Mouse (Mus musculus) forebrain, embryonic 15.5 days (tissue): ENCODE results near the gene Osr1. TPM values are rescaled to one million over a fixed set of nuclear protein-coding genes. Genes with fewer than 3 reads are reported as not detected.

Source experiments
- ATAC-seq: fragments of 200-750 bp; cut with Nextera tagmentation; replicated peaks from 2 replicates; pipeline ENCODE4 v1.8.0; 2017; ENCODE audit warnings: mild to moderate bottlenecking, moderate TSS enrichment, moderate library complexity
- H3K27ac ChIP-seq: fragments of 300-500 bp; sonication (generic); replicated peaks from 2 replicates; pipeline ENCODE4 v1.5.1; 2015; ENCODE audit warnings: mild to moderate bottlenecking, inconsistent platforms
- H3K27me3 ChIP-seq: fragments of 300-500 bp; sonication (generic); 2 replicates; pipeline ENCODE4 v1.6.1; 2015; ENCODE audit warnings: inconsistent platforms
- H3K36me3 ChIP-seq: fragments of 300-500 bp; sonication (generic); 2 replicates; pipeline ENCODE4 v1.6.1; 2015; ENCODE audit warnings: mild to moderate bottlenecking, inconsistent platforms
- H3K4me1 ChIP-seq: fragments of 300-500 bp; sonication (generic); 2 replicates; pipeline ENCODE4 v1.6.1; 2015; ENCODE audit warnings: inconsistent platforms
- H3K4me2 ChIP-seq: fragments of 300-500 bp; sonication (generic); replicated peaks from 2 replicates; pipeline ENCODE4 v1.6.1; 2015; ENCODE audit warnings: mild to moderate bottlenecking, inconsistent platforms
- H3K4me3 ChIP-seq: fragments of 300-500 bp; sonication (generic); 2 replicates; pipeline ENCODE4 v1.5.1; 2015; ENCODE audit warnings: mild to moderate bottlenecking, inconsistent platforms
- H3K9ac ChIP-seq: fragments of 300-500 bp; sonication (generic); replicated peaks from 2 replicates; pipeline ENCODE4 v1.6.1; 2015; ENCODE audit warnings: mild to moderate bottlenecking, inconsistent platforms
- H3K9me3 ChIP-seq: fragments of 300-500 bp; sonication (generic); 2 replicates; pipeline ENCODE4 v1.6.1; 2016; ENCODE audit warnings: inconsistent platforms
- WGBS: fragments of 180-500 bp; shearing (Covaris S2); methylation state at CpG from one replicate; pipeline ENCODE4 v1.1.7; 2015; ENCODE audit warnings: mixed read lengths; 5-methylcytosine and 5-hydroxymethylcytosine counted together
- polyA plus RNA-seq: library from polyadenylated mRNA; unstranded; fragments of >200 nt; fragmentation: Nextera tagmentation; extraction: Ambion mirVana; gene quantifications from 2 replicates; pipeline ENCODE4 v1.2.1, GENCODE M21; 2015

The Osr1 gene
- polyA plus RNA-seq, 1 experiment from 2014 or later: 4.2 TPM

- Histone ChIP-seq H3K27me3 (no peaks in the 10 kb centered on the region), H3K36me3 (no peaks in the 10 kb centered on the region), H3K4me2 (no peak overlapping the region), H3K9ac (no peak overlapping the region), H3K4me3 (no peak overlapping the region), H3K27ac (no peak overlapping the region), H3K9me3 (no peaks in the 10 kb centered on the region), H3K4me1 (no peaks in the 10 kb centered on the region)
- 62% methylated on average over 3 of the region's 3 CpGs for WGBS
- ATAC-seq: no peak
These were observed 21.2 kb downstream of the Osr1 start for GRCm38 (mm10) chr12:9591141-9591540.

GRCm38 (mm10) chr12:9598219-9598618 is 28.3 kb downstream of the Osr1 start:
- Histone ChIP-seq H3K36me3 (no peaks in the 10 kb centered on the region), H3K27ac (no peak overlapping the region), H3K4me1 (no peaks in the 10 kb centered on the region), H3K27me3 (no peaks in the 10 kb centered on the region), H3K9ac (no peak overlapping the region), H3K4me2 (no peak overlapping the region), H3K4me3 (no peak overlapping the region), H3K9me3 (no peaks in the 10 kb centered on the region)
- no peak for ATAC-seq
